Mouse (Mus musculus): ENCODE data around the gene Ace. TPM values are rescaled to one million over a fixed set of nuclear protein-coding genes. Genes with fewer than 3 reads are reported as not detected.

Gene Ace
- 1.0 and 1.3 TPM in 2 replicates for polyA plus RNA-seq (2015; fragmentation: Nextera tagmentation; extraction: Ambion mirVana)

DNA sequence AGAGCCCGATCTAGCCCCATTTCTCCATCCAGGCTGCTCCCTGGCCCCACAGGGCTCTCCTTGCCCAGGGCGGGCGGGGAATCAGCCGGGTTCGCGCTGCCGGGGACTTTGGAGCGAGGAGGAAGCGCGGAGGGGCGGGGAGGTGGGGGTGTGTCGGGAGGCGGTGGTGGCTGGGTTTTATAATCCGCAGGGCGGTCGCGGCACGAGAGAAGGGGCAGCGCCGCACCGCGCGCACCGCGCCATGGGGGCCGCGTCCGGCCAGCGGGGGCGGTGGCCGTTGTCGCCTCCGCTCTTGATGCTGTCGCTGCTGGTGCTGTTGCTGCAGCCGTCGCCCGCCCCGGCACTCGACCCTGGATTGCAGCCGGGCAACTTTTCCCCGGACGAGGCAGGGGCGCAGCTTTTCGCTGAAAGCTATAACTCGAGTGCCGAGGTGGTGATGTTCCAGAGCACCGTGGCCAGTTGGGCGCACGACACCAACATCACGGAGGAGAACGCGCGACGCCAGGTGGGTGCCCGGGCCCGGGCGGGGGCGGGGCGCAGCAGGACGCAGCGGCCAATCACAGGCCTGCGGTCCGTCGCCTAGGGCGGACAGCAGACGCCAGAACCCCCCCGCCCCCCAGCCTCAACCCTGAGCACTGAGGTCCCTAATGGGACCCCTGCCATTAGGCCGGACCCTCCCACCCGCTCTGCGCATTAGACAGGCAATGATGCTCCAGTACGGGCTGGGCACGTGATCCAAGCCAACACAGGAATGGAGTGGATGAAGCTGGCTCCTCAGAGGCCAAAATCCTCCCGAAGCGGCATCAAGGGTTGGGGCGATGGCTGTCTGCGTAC lies at the start of gene Ace:
TSS of gene Ace (plus strand) at position 205 of the 834 bp plus-strand sequence.

DNA sequence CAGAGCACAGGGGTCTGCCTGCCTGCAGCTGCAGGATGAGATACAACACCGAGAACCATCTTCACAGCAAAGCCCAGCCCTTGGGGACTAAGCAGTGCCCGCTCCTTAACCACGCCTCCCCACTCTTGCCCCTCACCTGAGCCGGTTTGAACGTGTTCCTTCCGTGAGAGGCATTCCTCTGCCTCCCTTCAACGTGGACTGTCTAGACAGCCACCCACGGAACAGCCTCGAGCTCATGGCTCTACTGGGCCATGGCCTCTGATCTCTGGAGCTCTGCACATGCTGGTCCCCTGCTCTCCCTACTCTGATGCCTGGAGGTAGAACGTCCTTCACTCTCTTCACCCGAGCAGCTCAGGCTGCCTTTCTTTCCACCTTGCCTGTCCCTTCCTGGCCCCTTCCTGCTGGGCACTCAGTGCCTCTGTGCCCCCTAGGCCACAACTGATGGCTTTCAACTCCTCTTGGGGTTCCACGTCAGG lies 14.8 kb upstream of the Ace start, which contains the start of gene Cyb561:
TSS of gene Cyb561 (minus strand) at position 426 of the 476 bp plus-strand sequence.

DNA sequence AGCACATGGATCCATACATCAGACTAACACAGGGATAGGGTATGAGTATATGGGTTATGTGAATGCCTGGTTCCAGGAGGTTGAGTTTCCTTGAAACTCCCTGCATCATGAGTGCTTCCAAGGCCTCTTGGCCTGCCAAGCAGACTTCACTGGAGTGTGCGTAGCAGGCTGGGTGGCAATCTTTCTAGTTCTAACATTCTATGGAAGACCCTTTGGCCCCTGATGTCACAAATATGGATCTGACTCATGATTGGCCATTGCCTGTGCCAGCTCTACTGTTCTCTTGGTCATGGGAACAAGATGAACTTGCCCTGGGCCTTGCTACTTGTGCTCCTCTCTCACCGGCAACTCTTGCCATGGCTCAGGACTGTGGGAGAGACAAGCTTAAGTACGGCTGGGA lies 26.6 kb downstream of the Ace start, which contains the start of gene Ace3:
TSS of gene Ace3 (plus strand) at position 301 of the 400 bp plus-strand sequence.

DNA sequence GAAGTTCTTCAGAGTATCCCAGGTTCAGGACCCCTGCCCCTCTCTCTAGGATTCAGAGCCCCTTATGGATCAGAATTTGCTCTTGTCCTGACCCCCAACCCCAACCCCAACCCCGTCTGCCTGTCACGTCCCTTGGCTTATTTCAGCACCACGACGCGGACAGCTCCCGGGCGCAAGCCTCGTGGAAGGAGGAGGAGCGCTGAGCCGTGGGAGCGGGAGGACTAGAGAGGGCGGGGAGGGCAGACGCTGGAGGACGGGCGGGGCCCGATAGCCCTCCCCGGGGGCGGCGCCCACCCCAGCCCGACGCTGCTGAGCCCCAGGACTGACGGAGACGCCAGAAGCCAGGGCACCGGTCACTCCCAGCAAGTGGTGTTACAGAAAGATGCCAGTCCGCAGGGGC lies 40.1 kb downstream of the Ace start, which contains the start of gene Kcnh6:
TSS of gene Kcnh6 (plus strand) at position 304 of the 400 bp plus-strand sequence.

DNA sequence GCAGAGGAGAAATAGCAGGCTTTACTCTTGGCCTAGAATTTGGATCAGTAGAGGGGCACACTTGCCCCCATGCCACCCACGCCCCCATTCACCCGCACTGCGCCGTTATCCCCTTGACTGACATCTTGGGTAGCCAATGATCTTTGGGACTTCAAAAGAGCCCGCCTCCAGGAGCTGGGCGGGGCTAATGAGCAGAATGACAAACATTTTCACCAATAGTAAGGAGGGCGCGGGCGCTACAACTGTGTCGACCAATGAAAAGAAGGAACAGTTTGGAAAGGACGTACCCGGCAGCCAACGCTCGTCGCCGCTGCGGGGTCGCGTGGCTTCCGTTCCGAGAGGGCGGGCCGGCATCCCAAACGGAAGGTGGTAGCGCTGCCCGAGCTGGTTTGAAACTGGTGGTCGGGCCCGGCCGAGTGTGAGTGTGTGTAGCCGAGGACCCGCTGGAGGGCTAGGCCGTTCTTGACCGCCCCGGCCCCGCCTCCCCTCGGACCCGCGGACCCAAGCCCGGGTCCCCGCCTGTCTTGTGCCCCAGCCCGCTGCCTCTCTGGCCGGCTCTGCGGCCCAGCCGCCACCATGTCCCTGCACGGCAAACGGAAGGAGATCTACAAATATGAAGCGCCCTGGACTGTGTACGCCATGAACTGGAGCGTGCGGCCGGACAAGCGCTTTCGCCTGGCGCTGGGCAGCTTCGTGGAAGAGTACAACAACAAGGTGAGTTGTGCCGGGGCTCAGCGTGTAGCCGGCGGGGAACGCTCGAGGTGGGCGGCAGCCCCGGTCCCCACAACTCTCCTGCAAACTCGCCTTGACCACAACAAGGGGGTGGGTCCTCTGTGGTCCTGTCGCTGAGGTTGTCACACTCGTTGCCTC lies 69.0 kb downstream of the Ace start, which contains the start of gene Dcaf7:
TSS of gene Dcaf7 (plus strand) at position 325 of the 870 bp plus-strand sequence.

Other genes starting within 250 kb of the Ace start
- gene Cyb561, start 14.6 kb upstream of the Ace start, polyA plus RNA-seq (2015; fragmentation: Nextera tagmentation; extraction: Ambion mirVana) = 5.0 and 5.7 TPM in 2 replicates
- not detected in 2 replicates for gene Ace3, start 26.7 kb downstream of the Ace start, polyA plus RNA-seq (2015; fragmentation: Nextera tagmentation; extraction: Ambion mirVana)
- 0.11 and 0.15 TPM in 2 replicates for gene Kcnh6, start 40.2 kb downstream of the Ace start, polyA plus RNA-seq (2015; fragmentation: Nextera tagmentation; extraction: Ambion mirVana)
- gene Dcaf7, start 68.9 kb downstream of the Ace start, polyA plus RNA-seq (2015; fragmentation: Nextera tagmentation; extraction: Ambion mirVana) = 35.9 and 36.0 TPM in 2 replicates
- 6.4 and 7.5 TPM in 2 replicates for gene Taco1, start 98.1 kb downstream of the Ace start, polyA plus RNA-seq (2015; fragmentation: Nextera tagmentation; extraction: Ambion mirVana)
- gene Map3k3, start 116.7 kb downstream of the Ace start, polyA plus RNA-seq (2015; fragmentation: Nextera tagmentation; extraction: Ambion mirVana) = 11.3 and 14.6 TPM in 2 replicates
- not detected in 2 replicates for gene Gm10840, start 192.9 kb downstream of the Ace start, polyA plus RNA-seq (2015; fragmentation: Nextera tagmentation; extraction: Ambion mirVana)
- 126 and 170 TPM in 2 replicates for gene Limd2, start 192.9 kb downstream of the Ace start, polyA plus RNA-seq (2015; fragmentation: Nextera tagmentation; extraction: Ambion mirVana)
- gene Strada, start 234.2 kb downstream of the Ace start, polyA plus RNA-seq (2015; fragmentation: Nextera tagmentation; extraction: Ambion mirVana) = 11.9 and 12.1 TPM in 2 replicates
- gene Ccdc47, start 248.4 kb downstream of the Ace start, polyA plus RNA-seq (2015; fragmentation: Nextera tagmentation; extraction: Ambion mirVana) = 31.4 and 35.1 TPM in 2 replicates
- 30.3 and 33.3 TPM in 2 replicates for gene Ddx42, start 249.0 kb downstream of the Ace start, polyA plus RNA-seq (2015; fragmentation: Nextera tagmentation; extraction: Ambion mirVana)